Mouse (Mus musculus) midbrain, embryonic 10.5 days (tissue): Measurements from ENCODE around the gene Csnk2b. TPM values are rescaled to one million over a fixed set of nuclear protein-coding genes. Genes with fewer than 3 reads are reported as not detected.

Source experiments
- DNase-seq: peaks from one replicate; pipeline ENCODE4 v3.0.0-alpha.2; 2017; ENCODE audit warnings: low spot score
- H3K27ac ChIP-seq: fragments of 300-500 bp; sonication (generic); replicated peaks from 2 replicates; pipeline ENCODE4 v1.5.1; 2016; ENCODE audit warnings: mild to moderate bottlenecking
- H3K27me3 ChIP-seq: fragments of 300-500 bp; sonication (generic); 2 replicates; pipeline ENCODE4 v1.6.1; 2016; ENCODE audit warnings: low read depth, mild to moderate bottlenecking; ENCODE audit not compliant: poor library complexity, severe bottlenecking
- H3K36me3 ChIP-seq: fragments of 300-500 bp; sonication (generic); 2 replicates; pipeline ENCODE4 v1.6.1; 2016; ENCODE audit warnings: mild to moderate bottlenecking, moderate library complexity
- H3K4me1 ChIP-seq: fragments of 300-500 bp; sonication (generic); 2 replicates; pipeline ENCODE4 v1.6.1; 2016
- H3K4me3 ChIP-seq: fragments of 300-500 bp; sonication (generic); 2 replicates; pipeline ENCODE4 v1.5.1; 2016; ENCODE audit warnings: mild to moderate bottlenecking, moderate library complexity
- H3K9me3 ChIP-seq: fragments of 300-500 bp; sonication (generic); replicated peaks from 2 replicates; pipeline ENCODE4 v1.6.1; 2016; ENCODE audit warnings: mild to moderate bottlenecking
- WGBS: fragments of 180-500 bp; shearing (Covaris S2); methylation state at CpG from one replicate; pipeline ENCODE4 v1.1.7; 2016; 5-methylcytosine and 5-hydroxymethylcytosine counted together
- polyA plus RNA-seq: library from polyadenylated mRNA; unstranded; fragments of >200 nt; fragmentation: Nextera tagmentation; extraction: Ambion mirVana; gene quantifications from 2 replicates; pipeline ENCODE4 v1.2.1, GENCODE M21; 2016

Csnk2b gene
- polyA plus RNA-seq, 1 experiment from 2014 or later = 306 TPM

DNA sequence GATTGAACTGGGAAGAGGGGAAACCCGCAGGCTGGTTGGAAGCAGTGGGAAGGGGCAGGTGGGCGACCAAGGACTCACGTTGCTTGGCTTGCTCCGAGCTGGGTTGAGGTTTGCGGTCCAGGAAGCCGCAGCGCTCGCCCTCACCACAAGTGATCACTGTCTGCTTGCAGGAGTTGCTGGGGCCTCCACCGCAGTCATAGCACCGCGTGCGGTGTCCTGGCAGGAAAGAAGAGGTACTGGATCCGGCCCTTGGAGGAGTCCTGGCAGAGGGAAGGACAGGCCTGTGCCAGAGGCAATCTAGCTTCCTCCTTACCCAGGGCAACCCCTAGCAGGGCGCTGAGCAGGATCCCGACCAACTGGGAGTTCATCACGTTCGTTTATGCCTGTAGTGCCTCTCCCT lies 47.8 kb downstream of the Csnk2b start:
- no peaks in the 10 kb centered on the region for H3K9me3 ChIP-seq
- DNase-seq = no peak
- WGBS = 68% methylated on average over 17 of the region's 17 CpGs
- peaks cover 23% of the 10 kb centered on the region for H3K27me3 ChIP-seq
- no peaks in the 10 kb centered on the region for H3K36me3 ChIP-seq
- peaks cover 28% of the 10 kb centered on the region for H3K4me1 ChIP-seq
- H3K27ac ChIP-seq = peak overlapping the region; percentile 14; the same call in 1 of the 2 replicates
- no peak overlapping the region for H3K4me3 ChIP-seq

DNA sequence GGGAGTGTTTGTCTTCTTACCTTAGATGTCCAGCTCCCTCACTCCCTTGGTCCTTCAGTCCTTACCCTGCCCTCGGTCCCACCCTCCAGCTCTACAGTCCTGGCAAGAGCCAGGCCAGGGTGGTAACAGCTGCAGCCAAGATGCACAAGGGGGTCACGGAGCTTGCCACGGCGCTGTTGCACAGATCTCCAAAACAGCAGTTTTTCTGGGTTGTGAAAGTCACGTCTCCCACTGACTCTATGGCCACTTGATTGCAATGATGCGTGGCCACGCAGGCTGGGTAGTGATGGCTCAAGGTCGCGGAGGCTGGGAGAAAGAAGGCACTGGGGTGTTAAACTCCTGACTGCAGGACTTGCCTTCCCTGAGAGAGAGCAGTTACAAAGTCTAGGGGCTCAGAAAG lies 50.4 kb downstream of the Csnk2b start:
- no peak for DNase-seq
- Histone ChIP-seq H3K36me3 (no peaks in the 10 kb centered on the region), H3K27ac (no peak overlapping the region), H3K4me1 (peaks cover 9% of the 10 kb centered on the region), H3K4me3 (no peak overlapping the region), H3K9me3 (no peaks in the 10 kb centered on the region), H3K27me3 (peaks cover 26% of the 10 kb centered on the region)
- 87% methylated on average over 9 of the region's 9 CpGs for WGBS

GRCm38 (mm10) chr17:35070556-35071229 lies 51.2 kb downstream of the Csnk2b start:
- Histone ChIP-seq H3K27me3 (peaks cover 34% of the 10 kb centered on the region), H3K4me3 (no peak overlapping the region), H3K36me3 (no peaks in the 10 kb centered on the region), H3K9me3 (no peaks in the 10 kb centered on the region), H3K4me1 (peaks cover 7% of the 10 kb centered on the region), H3K27ac (no peak overlapping the region)
- 68% methylated on average over 6 of the region's 6 CpGs for WGBS
- no peak for DNase-seq

DNA sequence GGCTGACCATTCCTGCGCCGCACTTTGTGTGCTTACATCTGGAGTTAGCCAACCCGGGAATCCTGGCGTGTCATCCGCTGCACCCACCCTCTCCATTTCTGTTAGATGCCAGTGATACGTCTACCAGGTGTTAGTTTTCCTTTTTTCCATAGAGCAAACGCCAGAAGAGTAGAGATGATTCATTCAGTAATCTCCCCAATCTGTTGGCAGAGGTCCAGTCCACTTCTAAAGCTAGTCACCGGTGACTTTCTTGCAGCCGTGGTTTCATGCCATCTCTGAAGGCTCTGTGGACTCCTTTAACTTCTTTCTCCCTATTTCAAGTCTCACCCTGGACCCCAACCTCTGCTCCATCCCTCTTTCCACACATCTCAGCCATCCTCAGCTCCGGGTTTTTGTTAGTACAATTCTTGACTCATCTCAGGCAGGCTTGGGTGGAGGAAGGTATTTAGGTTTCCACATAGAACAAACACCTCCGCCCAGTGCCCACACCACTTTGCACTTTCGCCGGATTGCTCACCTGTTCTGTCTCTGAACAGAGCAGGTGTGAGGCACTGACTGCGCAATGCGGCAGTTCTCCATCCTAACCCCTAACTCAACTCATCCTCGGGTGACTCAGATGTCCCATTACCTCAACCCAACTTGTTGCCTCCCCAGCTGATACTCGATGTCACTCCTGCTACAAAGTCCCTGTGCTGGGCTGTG lies 53.5 kb downstream of the Csnk2b start:
- Histone ChIP-seq H3K27me3 (peaks cover 57% of the 10 kb centered on the region), H3K27ac (no peak overlapping the region)

More for the DNA sequence above, 53.5 kb downstream of the Csnk2b start:
- WGBS = 87% methylated on average over 17 of the region's 17 CpGs
- peaks cover 29% of the 10 kb centered on the region for H3K4me1 ChIP-seq
- H3K9me3 ChIP-seq = no peaks in the 10 kb centered on the region
- H3K4me3 ChIP-seq = no peak overlapping the region
- peaks cover 4% of the 10 kb centered on the region; the same call in 1 of the 2 replicates for H3K36me3 ChIP-seq
- no peak for DNase-seq

Other genes with a start within 250 kb of the Csnk2b start
- 5.8 and 6.1 TPM in 2 replicates for gene Zbtb12, start 242.6 kb downstream of the Csnk2b start, polyA plus RNA-seq
- gene Gm20547, start 240.0 kb downstream of the Csnk2b start, polyA plus RNA-seq = 0.07 TPM in 1 of 2 replicates, not detected in the other
- 1.3 TPM in 2 replicates for gene C2, start 223.8 kb downstream of the Csnk2b start, polyA plus RNA-seq
- gene Ehmt2, start 223.6 kb downstream of the Csnk2b start, polyA plus RNA-seq = 88.0 and 91.9 TPM in 2 replicates
- gene Slc44a4, start 207.6 kb downstream of the Csnk2b start, polyA plus RNA-seq = not detected in 2 replicates
- 16.1 and 19.2 TPM in 2 replicates for gene Neu1, start 190.8 kb downstream of the Csnk2b start, polyA plus RNA-seq
- gene Hspa1b, start 162.8 kb downstream of the Csnk2b start, polyA plus RNA-seq = 0.19 TPM in 1 of 2 replicates, not detected in the other
- 0.27 TPM in 1 of 2 replicates, not detected in the other for gene Gm20481, start 152.1 kb downstream of the Csnk2b start, polyA plus RNA-seq
- gene Hspa1a, start 149.9 kb downstream of the Csnk2b start, polyA plus RNA-seq = 1.3 and 1.6 TPM in 2 replicates
- gene Hspa1l, start 149.3 kb downstream of the Csnk2b start, polyA plus RNA-seq = 0.71 and 0.81 TPM in 2 replicates
- 307 and 337 TPM in 2 replicates for gene Lsm2, start 140.2 kb downstream of the Csnk2b start, polyA plus RNA-seq
- gene Vars, start 121.1 kb downstream of the Csnk2b start, polyA plus RNA-seq = 177 and 210 TPM in 2 replicates
- 0.19 and 0.28 TPM in 2 replicates for gene Vwa7, start 105.5 kb downstream of the Csnk2b start, polyA plus RNA-seq
- 7.1 and 7.7 TPM in 2 replicates for gene Sapcd1, start 94.0 kb downstream of the Csnk2b start, polyA plus RNA-seq
- 5.4 and 6.3 TPM in 2 replicates for gene Msh5, start 75.3 kb downstream of the Csnk2b start, polyA plus RNA-seq
- gene Clic1, start 72.1 kb downstream of the Csnk2b start, polyA plus RNA-seq = 216 and 217 TPM in 2 replicates
- 527 and 597 TPM in 2 replicates for gene Ddah2, start 63.0 kb downstream of the Csnk2b start, polyA plus RNA-seq
- 0.17 TPM in 2 replicates for gene Ly6g6c, start 56.7 kb downstream of the Csnk2b start, polyA plus RNA-seq
- 1.3 TPM in 2 replicates for gene Mpig6b, start 55.9 kb downstream of the Csnk2b start, polyA plus RNA-seq
- gene Ly6g6e, start 45.2 kb downstream of the Csnk2b start, polyA plus RNA-seq = 0.32 and 0.59 TPM in 2 replicates
- 2.0 and 3.5 TPM in 2 replicates for gene Ly6g6d, start 44.0 kb downstream of the Csnk2b start, polyA plus RNA-seq
- gene Ly6g6f, start 36.4 kb downstream of the Csnk2b start, polyA plus RNA-seq = 0.70 and 0.86 TPM in 2 replicates
- gene Abhd16a, start 32.8 kb downstream of the Csnk2b start, polyA plus RNA-seq = 56.7 and 68.5 TPM in 2 replicates
- not detected in 2 replicates for gene Ly6g5c, start 13.8 kb downstream of the Csnk2b start, polyA plus RNA-seq
- 0.99 and 1.1 TPM in 2 replicates for gene Ly6g5b, start 6.6 kb downstream of the Csnk2b start, polyA plus RNA-seq
- gene Gpank1, start 598 bp downstream of the Csnk2b start, polyA plus RNA-seq = 33.4 and 34.5 TPM in 2 replicates
- 9.5 and 9.6 TPM in 2 replicates for gene D17H6S53E, start 4.3 kb upstream of the Csnk2b start, polyA plus RNA-seq
- gene Apom, start 10.0 kb upstream of the Csnk2b start, polyA plus RNA-seq = 0.53 and 0.66 TPM in 2 replicates
- 56.6 and 67.4 TPM in 2 replicates for gene Bag6, start 13.1 kb upstream of the Csnk2b start, polyA plus RNA-seq
- 173 and 198 TPM in 2 replicates for gene Prrc2a, start 42.8 kb upstream of the Csnk2b start, polyA plus RNA-seq
- 4.0 and 5.8 TPM in 2 replicates for gene Aif1, start 54.0 kb upstream of the Csnk2b start, polyA plus RNA-seq
- gene Lst1, start 66.4 kb upstream of the Csnk2b start, polyA plus RNA-seq = 5.0 and 8.3 TPM in 2 replicates
- gene Ltb, start 72.4 kb upstream of the Csnk2b start, polyA plus RNA-seq = 0.10 TPM in 1 of 2 replicates, not detected in the other
- gene Tnf, start 80.0 kb upstream of the Csnk2b start, polyA plus RNA-seq = 0.07 TPM in 1 of 2 replicates, not detected in the other
- gene Lta, start 83.3 kb upstream of the Csnk2b start, polyA plus RNA-seq = not detected in 2 replicates
- 0.25 and 0.37 TPM in 2 replicates for gene Gm16181, start 98.8 kb upstream of the Csnk2b start, polyA plus RNA-seq
- 9.7 and 11.8 TPM in 2 replicates for gene Atp6v1g2, start 111.6 kb upstream of the Csnk2b start, polyA plus RNA-seq
- 9.9 and 11.7 TPM in 2 replicates for gene Nfkbil1, start 113.7 kb upstream of the Csnk2b start, polyA plus RNA-seq
- 682 and 724 TPM in 2 replicates for gene Ddx39b, start 119.7 kb upstream of the Csnk2b start, polyA plus RNA-seq
- gene H2-D1, start 140.7 kb upstream of the Csnk2b start, polyA plus RNA-seq = 55.3 and 61.1 TPM in 2 replicates
- gene H2-Q1, start 198.4 kb upstream of the Csnk2b start, polyA plus RNA-seq = not detected in 2 replicates
- gene H2-Q2, start 220.2 kb upstream of the Csnk2b start, polyA plus RNA-seq = 0.25 and 0.38 TPM in 2 replicates